Mouse (Mus musculus) E14TG2a.4 (cell line): ENCODE data around the gene Ehbp1.

Experiments
- CTCF ChIP-seq: conservative IDR thresholded peaks from 2 replicates; pipeline ENCODE4 v1.5.1; 2014; ENCODE audit warnings: low read length
- NANOG ChIP-seq: IDR thresholded peaks from 2 replicates; pipeline ENCODE4 v1.6.1; 2014; ENCODE audit warnings: borderline replicate concordance, low read length, mixed read lengths
- POU5F1 ChIP-seq: IDR thresholded peaks from 2 replicates; pipeline ENCODE4 v1.6.1; 2014; ENCODE audit warnings: low read length, borderline replicate concordance

- TF ChIP-seq CTCF (no peak), NANOG (no peak), POU5F1 (no peak)
Measured at GRCm38 (mm10) chr11:21993597-21994376, 348.3 kb downstream of the Ehbp1 start.
